8 mouse cellular contexts compared by ENCODE assay signal in the genomic region with DNA sequence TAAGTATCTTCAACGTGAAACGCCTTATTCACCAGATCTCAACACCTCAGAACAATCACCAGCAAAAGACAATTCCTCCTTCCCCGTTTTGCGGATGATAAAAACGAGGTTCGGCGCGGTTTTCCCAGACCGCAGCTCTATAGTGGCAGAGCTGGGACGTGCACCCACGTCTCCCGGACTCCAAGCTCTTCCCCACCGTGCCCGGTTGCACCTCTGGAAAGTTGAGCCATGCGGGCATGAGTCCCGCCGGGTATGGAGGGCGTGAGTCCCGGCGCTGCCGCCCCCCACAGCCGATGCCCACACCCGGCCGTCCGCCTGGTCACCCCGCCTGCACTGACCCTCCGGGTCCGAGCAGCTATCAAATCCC. TPM values are rescaled to one million over a fixed set of nuclear protein-coding genes. Genes with fewer than 3 reads are reported as not detected.
A peak's percentile ranks its signal among the peaks of the same experiment; 100 is the strongest.
DNase-seq lines count a peak whose midpoint lies in the region; ATAC-seq and TF ChIP-seq lines count a peak whose summit lies in the region.

No protein-coding gene starts in this region.

- no peaks in the 10 kb centered on the region for H3K9me3 ChIP-seq in hindbrain, embryonic 14.5 days (ENCODE audit: control insufficient read depth, low read length)
- H3K9me3 ChIP-seq in midbrain, postnatal 0 days (ENCODE audit: low read length) = no peaks in the 10 kb centered on the region

- TF ChIP-seq POLR2A in bone marrow macrophage, adult 2 months (IDR thresholded peaks at IDR 0.05; ENCODE audit: borderline replicate concordance, low read depth, low read length) = no peak

- peak overlapping the region; percentile 65 for H3K9ac ChIP-seq in hindbrain, embryonic 14.5 days
- H3K9ac ChIP-seq in midbrain, postnatal 0 days (replicated peaks; ENCODE audit: low read length, poor library complexity, severe bottlenecking) = peak overlapping the region; percentile 74

- DNase-seq in layer of hippocampus, adult 2 months (ENCODE audit: low spot score in 2 of 2) = peak in 1 of 2 experiments; percentile 29
- no peak for DNase-seq in layer of hippocampus, adult 9-11 months
- peak; percentile 42 for DNase-seq in hindbrain, embryonic 14.5 days (ENCODE audit: low spot score)
- peak; percentile 30 for DNase-seq in midbrain, postnatal 0 days (ENCODE audit: low spot score)
- DNase-seq in embryo, embryonic 9.5 days (ENCODE audit: extremely low spot score) = no peak
- no peak for DNase-seq in spleen, postnatal 36 days (ENCODE audit: low spot score in 2 of 2)
- no peak for DNase-seq in T-cell, adult 2 months (ENCODE audit: low spot score)

- H3K4me1 ChIP-seq in bone marrow macrophage, adult 2 months (ENCODE audit: control insufficient read depth, insufficient read depth, low read length) = peaks cover 6% of the 10 kb centered on the region
- peaks cover 13% of the 10 kb centered on the region for H3K4me1 ChIP-seq in hindbrain, embryonic 14.5 days (replicated peaks; ENCODE audit: control insufficient read depth, insufficient read depth, low read length)
- H3K4me1 ChIP-seq in midbrain, postnatal 0 days (ENCODE audit: insufficient read depth, low read length) = peaks cover 14% of the 10 kb centered on the region

- peak overlapping the region; percentile 93 for H3K27ac ChIP-seq in layer of hippocampus, adult 2 months
- H3K27ac ChIP-seq in bone marrow macrophage, adult 2 months (ENCODE audit: insufficient read depth, low read depth, low read length) = no peak overlapping the region
- H3K27ac ChIP-seq in hindbrain, embryonic 14.5 days = peak overlapping the region; percentile 89; the same call in 1 of the 2 replicates
- H3K27ac ChIP-seq in midbrain, postnatal 0 days (ENCODE audit: low read depth, low read length) = peak overlapping the region; percentile 95

- peak; percentile 49 for TF ChIP-seq CTCF in layer of hippocampus, adult 2 months (conservative IDR thresholded peaks at IDR 0.05)
- no peak for TF ChIP-seq CTCF in bone marrow macrophage, adult 2 months (IDR thresholded peaks at IDR 0.05; ENCODE audit: low read depth, low read length)
- TF ChIP-seq CTCF in midbrain, postnatal 0 days (IDR thresholded peaks at IDR 0.05) = no peak; the same call in 1 of the 2 replicates

- peak overlapping the region; percentile 67 for H3K4me3 ChIP-seq in layer of hippocampus, adult 2 months
- peak overlapping the region; percentile 96 for H3K4me3 ChIP-seq in bone marrow macrophage, adult 2 months (ENCODE audit: insufficient read depth, low read length)
- H3K4me3 ChIP-seq in hindbrain, embryonic 14.5 days (replicated peaks; ENCODE audit: low read length) = peak overlapping the region; percentile 57
- peak overlapping the region; percentile 69 for H3K4me3 ChIP-seq in midbrain, postnatal 0 days (ENCODE audit: low read depth, low read length)

- ATAC-seq in hindbrain, embryonic 14.5 days (ENCODE audit: low FRiP score) = peak; percentile 31
- ATAC-seq in midbrain, postnatal 0 days (ENCODE audit: low FRiP score) = peak; percentile 28

- peak overlapping the region; percentile 80 for H3K4me2 ChIP-seq in hindbrain, embryonic 14.5 days (replicated peaks)
- peak overlapping the region; percentile 78 for H3K4me2 ChIP-seq in midbrain, postnatal 0 days (ENCODE audit: low read depth, low read length, poor library complexity, severe bottlenecking)

- H3K27me3 ChIP-seq in hindbrain, embryonic 14.5 days (ENCODE audit: control insufficient read depth, insufficient read depth, low read length) = no peaks in the 10 kb centered on the region
- H3K27me3 ChIP-seq in midbrain, postnatal 0 days (ENCODE audit: insufficient read depth, low read length) = no peaks in the 10 kb centered on the region

- H3K36me3 ChIP-seq in hindbrain, embryonic 14.5 days (replicated peaks; ENCODE audit: control insufficient read depth, insufficient read depth) = no peaks in the 10 kb centered on the region
- H3K36me3 ChIP-seq in midbrain, postnatal 0 days (ENCODE audit: insufficient read depth, low read length) = no peaks in the 10 kb centered on the region

- WGBS in hindbrain, embryonic 14.5 days = under 1% methylated on average over 28 of the region's 28 CpGs
- 1% methylated on average over 27 of the region's 28 CpGs for WGBS in midbrain, postnatal 0 days

RNA-seq across cellular contexts. Expression of a gene that starts 0.4 kb away (rescaled TPM):
- 100 to 1,000 TPM; 240 to 260 TPM for total RNA-seq in layer of hippocampus, adult 2 months (2021)
- 14.7 and 23.4 TPM in 2 replicates for polyA plus RNA-seq in bone marrow macrophage, adult 2 months (2012; ENCODE audit: insufficient read depth, insufficient read length, missing spikeins)
- polyA plus RNA-seq in hindbrain, embryonic 14.5 days (2014; fragmentation: Nextera tagmentation; extraction: Ambion mirVana) = 18.8 and 21.4 TPM in 2 replicates
- total RNA-seq in midbrain, postnatal 0 days (2014; rRNA removed) = 72.8 and 80.7 TPM in 2 replicates
- 12.9 and 13.9 TPM in 2 replicates for polyA plus RNA-seq in midbrain, postnatal 0 days (2015; fragmentation: Nextera tagmentation; extraction: Ambion mirVana)

Comparison
In these comparisons a context has a peak if more than half of its experiments do, and no peak if none do; other contexts are left out.
1. DNase-seq: peak in hindbrain, embryonic 14.5 days (single experiment) and midbrain, postnatal 0 days (single experiment); none in layer of hippocampus, adult 9-11 months (single experiment), embryo, embryonic 9.5 days (single experiment), spleen, postnatal 36 days (0 of 2) and T-cell, adult 2 months (single experiment).
2. Peak in every context shown above with its lines, with median percentiles within 50 percentile points of each other: H3K4me3 ChIP-seq.